Mouse (Mus musculus) heart, adult 11 months (tissue): ENCODE measurements at regions not wholly inside any gene's neighbourhood (a gene's known extent, or its start where the extent isn't known, plus 50 kb on each side); places are given as distances from the start of the nearest gene placed in this dataset.
A peak's percentile ranks its signal among the peaks of the same experiment; 100 is the strongest.

Experiments used
- DNase-seq: peaks from one replicate; pipeline ENCODE4 v3.0.0; 2022

DNA sequence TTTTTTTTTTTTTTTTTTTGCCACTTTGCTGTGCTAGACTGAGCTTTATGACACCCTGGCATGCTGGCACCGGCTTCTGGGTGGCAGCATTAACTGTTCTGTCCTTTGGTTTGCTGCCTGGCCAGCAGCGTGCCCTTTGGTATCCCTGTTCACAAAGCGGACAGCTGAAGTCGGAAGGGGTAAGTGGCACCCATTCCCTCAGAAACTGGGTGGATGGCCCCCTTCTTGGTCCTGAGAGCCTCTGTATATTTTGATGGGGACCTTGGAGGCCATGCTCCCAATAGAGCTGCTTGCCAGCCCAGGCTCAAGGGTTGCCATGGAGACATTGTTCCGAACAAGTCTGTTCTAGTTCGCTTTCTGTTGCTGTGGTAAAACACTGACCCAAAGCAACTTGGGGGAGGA lies 143.9 kb upstream of the Tle3 start:
- no peak for DNase-seq

DNA sequence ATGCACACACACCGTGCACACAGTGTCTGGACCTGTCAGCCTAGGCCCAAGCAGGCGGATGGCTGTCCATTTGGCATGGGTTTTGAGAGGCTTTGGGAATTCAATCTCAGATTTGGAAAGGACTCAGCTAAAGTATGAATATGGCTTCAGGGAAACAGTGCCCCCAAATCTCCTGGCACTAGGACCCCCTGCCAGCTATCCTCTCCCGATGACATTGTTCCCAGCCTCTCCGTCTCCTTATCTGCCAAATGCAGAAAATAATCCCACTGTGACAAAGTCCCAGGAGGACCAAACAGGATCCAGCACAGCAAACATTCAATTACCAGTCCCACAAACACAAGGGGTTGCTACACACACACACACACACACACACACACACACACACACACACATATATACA lies 141.9 kb upstream of the Tle3 start:
- DNase-seq: no peak

DNA sequence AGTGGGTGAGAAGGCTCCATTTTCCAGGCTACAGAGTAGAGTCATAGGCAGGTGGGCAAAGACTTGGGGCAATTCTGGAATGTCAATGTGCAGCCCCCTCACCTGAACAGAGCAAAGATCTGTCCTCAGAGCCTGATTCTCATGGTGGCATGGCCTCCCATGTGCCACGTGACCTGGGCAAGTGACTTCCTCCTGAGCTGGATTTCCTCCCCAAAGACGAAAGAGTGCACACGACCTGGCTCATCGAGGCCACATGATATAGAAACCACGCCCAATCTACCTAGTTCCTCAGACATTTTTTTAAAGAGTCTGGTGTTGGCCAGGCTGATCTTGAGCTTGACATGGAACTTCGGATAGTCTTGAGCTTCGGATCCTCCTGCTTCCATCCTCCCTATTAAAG lies 139.5 kb upstream of the Tle3 start:
- DNase-seq: no peak

DNA sequence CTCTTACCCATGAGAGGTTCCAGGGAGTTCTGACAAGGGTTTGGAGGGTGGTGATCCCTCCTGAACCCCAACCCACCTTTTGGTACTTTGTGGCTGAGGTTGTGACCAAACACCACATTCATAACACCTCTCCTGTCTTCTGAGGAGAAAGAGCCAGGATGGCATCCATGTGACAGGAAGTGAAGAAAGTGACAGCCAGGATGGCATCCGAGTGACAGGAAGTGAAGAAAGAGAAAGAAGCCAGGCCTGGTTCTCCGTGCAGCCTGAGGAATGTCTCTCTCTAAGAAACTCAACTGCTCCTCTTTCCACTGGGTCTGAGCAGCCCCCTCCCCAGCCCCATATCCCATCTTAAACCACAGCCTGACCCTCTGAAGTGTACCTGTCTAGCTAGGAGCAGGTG lies 138.9 kb upstream of the Tle3 start:
- DNase-seq: no peak

DNA sequence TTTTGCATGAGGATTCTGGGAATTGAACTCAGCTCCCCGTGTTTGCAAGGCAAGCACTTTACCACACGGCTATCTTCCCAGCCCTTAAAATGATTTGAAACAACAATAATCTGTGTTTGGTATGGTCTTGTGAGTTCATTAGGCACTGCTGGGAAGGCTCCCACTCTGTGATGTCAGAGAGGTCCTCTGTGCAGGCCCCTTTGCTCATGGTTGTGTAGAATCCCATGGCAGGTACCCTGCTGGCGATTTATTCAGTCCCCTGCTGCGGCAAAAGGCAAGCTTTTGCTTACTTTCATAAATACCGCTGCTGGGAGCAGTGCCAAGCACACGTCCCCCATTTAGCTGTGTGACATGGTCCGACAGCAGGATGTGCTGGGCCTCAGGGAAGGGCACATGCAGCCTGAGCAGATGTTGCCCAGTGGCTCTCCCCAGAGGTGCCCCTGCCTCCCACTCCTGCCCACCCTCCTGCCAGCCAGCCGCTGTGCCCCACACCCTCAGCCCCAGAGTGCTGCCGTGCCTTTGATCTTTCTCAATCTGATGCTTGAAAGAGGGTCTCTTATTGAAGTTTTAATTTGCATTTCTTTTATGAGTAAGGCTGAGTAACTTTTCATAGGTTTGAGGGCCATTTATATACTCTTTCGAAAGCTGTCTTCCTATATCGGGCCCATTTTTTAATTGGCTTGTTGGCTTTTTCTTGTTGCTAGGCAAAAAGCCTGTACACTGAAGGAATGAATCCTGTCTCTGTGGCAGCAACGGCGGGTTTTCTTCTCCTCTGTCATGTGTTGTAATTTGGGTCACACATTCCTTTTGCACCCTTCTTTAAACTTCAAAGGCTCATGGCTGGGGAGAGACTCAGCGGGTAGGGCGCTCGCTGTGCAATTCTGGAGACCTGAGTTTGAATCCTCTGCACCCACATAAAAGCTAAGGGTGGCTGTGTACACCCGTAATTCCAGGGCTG lies 136.2 kb upstream of the Tle3 start:
- no peak for DNase-seq

DNA sequence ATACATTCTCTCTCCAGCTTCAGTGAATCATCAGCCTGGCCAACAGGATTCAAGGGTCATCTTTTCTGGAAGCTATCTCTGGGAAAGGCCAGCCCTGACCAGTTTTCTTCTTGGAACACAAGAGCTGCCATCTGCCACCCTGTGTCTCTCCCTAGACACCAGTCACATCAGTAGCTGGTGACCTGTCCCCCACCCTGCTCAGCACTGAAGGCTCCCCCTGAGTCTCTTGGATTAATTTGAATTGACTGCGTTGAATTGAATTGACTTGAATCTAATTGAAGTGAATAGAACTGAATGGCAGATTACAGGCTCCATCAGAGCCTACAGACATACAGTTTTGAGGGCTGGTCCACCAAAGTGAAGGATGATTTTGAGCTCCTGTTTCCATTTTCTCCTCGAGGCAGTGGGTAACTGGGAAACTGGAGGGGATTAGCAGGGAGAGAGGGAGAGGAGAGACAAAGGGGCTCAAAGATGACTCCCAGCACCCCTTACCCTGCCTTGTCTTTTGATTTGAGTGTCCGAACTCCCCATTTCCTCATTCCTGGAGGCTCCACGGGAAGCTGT lies 133.4 kb upstream of the Tle3 start:
- DNase-seq: no peak

DNA sequence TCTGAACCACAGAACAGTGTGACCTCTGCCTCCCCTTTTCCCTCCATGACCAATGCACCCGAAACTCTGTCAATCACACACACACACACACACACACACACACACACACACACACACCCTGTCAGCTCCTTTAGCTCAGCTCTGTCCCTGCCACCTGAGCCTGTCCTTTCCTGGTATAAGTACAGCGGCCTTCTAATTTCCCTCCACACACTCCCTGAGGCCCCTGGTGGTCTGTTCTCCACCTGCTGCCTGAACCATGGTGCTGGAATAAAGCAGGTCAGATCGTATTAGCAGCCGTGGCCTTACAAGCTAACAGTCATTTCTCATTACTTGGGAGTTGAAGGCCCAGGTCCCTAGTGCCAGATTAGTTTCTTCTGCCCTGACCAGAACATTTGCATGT lies 132.8 kb upstream of the Tle3 start:
- DNase-seq: no peak

DNA sequence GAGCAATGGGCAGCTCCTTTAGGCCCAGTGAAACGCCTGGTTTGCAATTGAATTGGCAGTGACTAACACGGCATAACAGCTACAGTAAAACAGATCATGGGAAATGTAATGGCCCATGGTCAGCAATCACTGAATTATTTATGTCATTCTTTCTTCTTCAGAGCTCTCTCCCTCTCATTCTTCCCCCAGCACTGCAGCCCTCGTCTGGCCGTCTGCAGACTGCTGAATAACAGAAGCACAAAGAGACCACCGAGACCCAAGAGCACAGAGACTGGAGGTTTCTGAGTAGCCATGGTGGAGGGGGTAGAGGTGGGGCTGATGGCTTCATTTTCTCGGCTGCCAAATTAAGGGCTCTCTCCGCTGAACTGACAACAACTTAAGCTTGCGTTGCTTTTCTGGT lies 130.7 kb upstream of the Tle3 start:
- no peak for DNase-seq

DNA sequence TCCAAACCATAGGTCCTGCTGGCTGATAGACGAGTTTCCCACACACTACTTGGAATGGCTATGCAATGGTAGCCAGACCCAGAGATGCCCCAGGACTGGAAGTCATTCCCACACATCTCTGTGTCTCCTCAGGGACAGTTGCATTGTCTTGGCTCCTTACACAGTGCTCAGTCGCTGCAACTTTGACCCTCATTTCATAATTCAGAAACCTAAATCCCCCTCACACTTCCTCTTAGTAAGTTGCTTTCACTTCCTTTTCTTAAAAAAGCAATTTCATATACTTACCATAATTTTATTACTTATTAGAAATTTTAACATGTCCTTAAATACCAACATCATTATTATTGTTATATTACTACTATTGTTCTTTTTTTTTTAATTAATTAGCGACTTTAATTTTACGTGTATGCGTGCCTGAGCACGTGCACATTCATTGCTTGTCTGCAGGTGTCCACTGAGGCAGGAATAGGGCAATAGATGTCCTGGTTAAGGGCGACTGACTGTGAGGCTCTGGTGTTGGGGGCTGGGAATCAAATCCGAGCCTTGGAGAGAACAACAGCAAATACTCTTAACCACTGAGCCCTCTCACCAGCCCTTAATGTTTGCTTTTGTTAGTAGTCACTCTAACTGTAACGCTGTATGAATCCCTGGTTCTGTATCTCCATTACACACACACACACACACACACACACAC lies 129.9 kb upstream of the Tle3 start:
- no peak for DNase-seq

DNA sequence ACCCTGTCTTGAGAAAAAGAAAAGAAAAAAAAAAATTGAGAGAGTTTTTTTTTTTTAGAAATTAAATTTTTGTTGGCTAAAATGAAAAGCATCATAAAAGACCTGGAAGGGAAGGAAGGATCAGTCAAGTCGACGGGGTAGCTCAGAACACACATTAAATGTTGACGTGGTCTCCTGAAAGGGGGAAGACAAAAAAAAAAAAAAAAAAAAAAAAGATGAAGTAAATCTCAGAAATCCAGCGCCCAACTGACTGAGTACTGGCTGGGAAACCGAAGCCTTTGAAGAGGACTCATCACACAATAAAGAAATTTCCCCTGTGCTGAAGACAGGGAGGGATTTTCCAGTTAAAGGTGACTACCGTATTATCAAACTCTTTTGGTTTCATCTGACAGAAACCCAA lies 128.9 kb upstream of the Tle3 start:
- DNase-seq: no peak

DNA sequence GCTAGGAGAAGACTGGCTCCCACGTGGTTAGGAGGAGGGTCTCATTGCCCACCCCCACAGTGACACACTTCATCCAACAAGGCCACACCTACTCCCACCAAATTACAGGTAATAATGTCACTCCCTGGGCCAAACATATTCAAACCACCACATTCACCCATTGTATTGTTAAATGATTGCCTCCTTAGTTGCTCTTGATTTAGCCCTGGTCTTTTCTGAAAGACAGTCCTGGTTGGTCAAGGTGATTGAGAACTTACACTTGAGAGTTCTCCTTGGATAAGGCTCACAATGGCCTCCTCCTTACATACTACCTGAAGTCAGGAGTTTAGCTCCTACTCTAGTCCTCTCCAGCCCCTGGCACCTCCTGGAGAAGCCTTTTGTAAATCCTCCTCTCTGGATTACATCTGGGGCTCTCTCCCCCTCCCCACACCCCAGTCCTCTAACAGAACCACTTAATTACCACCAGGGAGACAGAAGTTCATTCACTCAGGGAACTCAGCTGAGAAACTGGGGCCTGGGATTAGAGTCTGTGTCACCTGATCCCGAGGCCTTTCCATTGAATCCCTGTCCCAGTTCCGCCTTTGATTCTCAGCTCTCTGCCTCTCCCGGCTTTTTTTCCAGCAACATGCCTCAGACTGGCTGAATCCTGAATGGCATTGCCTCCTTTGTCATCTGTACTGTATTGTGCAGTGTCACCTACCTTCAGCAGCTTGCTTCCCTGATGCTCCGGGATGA lies 122.3 kb upstream of the Tle3 start:
- DNase-seq: no peak

DNA sequence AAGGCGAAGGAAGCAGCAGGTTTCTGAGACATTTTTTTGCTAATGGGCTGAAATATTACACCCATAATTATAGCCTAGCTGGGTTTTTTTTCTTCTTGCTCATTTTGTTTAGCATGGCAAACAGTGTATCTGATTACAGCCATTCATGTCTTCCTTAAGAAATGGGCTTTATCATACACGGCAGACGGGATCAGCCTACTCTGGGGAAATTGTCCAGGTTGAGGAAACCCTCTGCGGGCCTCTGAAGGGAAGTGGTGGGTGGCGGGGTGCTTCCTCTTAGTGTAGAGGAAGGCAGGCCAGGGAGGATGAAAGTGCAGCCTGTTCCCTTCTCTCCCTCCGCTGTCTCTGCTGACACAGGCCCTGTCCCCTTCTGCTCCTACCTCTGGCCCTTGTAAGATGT lies 120.6 kb upstream of the Tle3 start:
- DNase-seq: peak; percentile 97

DNA sequence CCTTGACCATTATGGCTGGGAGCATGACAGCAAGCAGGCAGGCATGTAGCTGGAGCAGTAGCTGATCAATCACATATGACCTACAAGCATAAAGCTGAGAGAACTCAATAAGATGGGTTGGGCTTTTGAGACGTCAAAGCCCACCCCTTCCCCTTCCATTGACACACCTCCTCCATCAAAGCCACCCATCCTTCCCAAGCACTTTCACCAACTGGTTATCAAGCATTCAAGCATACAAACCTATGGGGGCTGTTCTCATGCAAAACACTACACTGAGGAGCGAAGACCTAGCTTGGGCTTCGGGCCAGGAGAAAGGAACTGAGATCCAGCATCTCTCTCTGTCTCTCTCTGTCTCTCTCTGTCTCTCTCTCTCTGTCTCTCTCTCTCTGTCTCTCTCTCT lies 118.4 kb upstream of the Tle3 start:
- DNase-seq: no peak

DNA sequence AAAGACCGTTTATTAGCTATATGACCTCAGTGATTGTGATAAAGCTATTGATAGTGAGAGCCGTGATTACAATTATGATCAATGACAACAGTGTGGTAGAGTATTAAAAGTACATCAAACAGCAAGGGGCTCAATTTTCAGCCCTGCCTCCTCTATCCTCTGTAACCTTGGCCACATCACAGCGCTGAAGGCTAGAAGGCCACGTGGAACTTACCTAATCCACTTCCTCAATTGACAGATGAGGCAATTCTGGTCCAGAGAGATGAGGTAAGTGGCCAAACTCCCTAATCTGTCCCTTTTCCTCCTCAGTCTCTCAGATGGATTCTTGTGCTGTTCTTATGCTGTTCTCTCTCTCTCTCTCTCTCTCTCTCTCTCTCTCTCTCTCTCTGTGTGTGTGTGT lies 114.7 kb upstream of the Tle3 start:
- no peak for DNase-seq

DNA sequence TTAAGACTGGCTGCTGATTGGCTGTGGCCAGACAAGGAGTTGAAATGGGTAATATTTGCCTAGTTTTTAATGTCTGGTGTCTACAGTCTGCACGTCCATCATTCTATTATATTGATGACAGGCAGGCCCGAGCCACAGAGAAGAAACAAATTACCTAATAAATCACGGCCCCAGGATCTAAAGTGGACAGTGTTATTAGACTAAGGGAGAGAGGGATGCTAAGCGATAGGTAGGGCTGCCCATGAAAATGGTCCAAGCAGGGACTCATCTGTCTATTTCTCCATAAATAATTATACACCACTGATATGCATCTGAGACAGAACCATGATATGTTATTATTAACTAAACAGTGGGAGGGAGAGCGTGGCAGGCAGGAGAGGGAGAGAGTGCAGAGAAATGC lies 114.1 kb upstream of the Tle3 start:
- DNase-seq: no peak

DNA sequence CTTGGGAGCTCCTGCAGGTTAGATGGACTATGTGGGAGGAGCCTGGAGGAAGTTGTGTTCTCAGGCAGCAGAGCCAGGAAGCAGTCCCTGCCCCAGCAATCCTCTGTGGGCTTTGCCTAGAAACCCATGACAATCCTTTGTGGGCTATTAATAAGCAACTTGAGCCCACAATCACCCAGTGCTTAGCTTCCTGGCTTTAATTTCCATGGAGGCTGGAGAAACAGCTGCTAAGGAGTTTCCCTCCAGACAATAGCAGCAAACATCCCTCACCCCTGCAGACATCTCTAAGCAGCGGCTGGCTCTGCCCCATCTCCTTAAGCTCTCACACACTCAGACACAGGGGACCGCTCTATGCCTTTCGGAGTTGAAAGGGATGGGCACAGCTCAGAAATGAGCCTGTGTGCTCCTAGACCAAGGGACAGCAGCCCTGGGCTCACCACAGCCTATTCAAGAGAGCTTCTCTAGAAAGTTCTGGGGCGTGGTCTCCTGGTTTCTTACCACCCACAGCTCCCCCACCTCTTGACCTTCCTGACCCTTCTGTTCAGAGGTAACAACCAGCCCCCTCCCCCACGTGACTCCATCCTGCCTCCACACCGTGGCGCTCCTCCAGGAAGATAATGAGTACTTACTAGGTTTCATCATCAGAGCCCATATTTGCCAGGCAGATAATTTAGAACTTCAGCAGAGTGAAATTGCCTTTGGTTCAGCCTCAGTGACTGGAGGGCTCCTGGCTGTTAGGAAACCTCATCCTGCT lies 112.6 kb upstream of the Tle3 start:
- peak; percentile 97 for DNase-seq

DNA sequence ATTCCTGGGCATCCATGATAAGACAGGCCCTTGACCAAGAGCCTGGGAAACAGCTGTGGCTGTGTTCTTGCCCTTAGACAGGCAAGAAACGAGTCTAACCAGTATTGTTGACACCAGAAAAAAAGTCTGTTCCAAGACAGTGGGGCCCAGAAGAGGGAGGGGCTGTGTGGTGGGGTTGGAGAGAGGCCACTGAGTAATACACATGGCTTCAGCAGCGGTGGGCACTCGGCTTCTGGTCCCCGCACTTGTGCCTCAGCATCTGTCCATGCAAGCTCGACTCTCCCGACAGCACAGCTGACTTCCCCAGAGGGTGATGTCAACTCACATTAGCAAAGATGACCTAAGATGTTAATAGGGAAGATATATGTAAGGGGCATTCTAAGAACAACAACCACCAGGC lies 110.9 kb upstream of the Tle3 start:
- DNase-seq: no peak

DNA sequence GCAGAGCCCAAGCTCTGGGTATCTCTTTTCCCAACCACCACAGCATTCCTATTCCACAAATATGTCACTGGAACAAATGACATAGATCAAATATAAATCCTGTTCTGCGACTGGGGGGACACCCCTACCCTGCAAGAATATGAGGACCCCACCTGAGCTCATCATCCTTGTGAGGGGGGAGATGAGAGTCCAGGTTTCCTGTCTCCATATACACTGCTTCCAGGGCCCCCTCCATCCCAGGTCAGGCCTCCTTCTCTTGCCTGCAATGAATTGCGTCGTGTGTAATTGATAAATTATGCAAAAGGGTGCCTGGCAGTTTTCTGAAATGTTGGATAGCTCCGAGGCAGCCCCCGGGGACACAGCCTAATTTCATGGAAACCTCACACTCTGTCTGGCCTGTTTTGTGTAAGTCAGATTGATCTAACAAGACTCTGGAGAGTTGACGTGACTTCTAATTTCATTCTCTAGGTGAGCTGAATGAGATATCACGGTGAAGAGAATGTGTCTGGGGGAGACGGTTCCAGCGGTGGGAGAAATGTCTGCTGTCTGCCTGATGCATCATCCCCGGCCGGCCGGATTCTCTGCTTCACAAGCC lies 110.3 kb upstream of the Tle3 start:
- no peak for DNase-seq

DNA sequence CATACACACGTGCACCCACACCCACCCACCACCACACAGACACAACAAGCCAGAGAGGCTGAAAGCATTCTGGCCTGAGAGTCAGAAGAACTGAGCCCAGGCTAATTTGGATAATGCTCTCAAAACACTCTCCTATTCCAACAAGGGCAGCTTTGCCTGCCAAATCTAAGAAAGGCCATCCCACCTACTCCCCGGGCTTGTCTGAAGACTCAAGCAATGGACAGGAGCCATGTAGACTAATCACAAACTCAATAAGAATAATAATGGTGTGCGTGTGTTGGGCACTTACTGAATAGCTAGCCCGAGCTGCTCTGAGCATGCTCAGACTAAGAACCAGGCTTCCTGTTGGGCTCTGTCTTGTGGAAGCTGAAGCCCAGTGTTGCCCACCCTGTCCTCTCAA lies 108.8 kb upstream of the Tle3 start:
- DNase-seq: no peak

DNA sequence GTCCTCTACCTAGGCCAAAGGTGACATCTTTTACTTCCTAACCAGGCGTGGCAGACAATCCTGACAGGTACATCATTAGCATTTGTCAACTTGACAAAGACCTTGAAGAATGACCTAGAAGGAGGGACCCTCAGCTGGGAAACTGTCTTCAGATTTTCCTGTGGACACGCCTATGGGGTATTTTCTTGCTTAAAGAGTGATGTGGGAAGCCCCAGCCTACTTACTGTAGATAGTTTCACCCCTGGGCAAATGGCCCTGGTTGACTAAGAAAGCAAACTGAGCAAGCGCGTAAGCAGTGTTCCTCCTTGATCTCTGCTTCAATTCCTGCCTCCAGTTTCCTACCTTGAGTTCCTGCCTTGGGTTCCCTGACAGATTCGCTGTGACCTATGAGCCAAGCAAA lies 106.7 kb upstream of the Tle3 start:
- no peak for DNase-seq

DNA sequence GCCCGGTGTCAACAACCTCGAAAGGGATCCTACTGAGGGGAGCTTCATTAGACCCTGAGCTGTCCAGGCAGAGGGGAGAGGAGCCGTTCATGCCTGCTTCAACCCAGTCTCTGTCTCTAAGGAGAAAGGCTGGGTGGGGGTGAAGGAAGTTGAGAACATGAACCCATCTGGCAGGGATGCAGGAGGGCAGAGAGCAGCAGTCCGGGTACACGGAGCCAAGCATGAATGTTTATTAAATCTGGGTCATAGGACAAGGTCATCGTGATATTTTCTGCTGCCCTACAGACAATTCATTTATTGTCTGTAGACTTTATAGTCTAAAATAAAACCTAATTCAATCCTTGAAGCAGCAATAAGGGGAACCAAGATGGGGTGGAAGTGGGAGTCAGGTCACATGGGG lies 105.2 kb upstream of the Tle3 start:
- no peak for DNase-seq

DNA sequence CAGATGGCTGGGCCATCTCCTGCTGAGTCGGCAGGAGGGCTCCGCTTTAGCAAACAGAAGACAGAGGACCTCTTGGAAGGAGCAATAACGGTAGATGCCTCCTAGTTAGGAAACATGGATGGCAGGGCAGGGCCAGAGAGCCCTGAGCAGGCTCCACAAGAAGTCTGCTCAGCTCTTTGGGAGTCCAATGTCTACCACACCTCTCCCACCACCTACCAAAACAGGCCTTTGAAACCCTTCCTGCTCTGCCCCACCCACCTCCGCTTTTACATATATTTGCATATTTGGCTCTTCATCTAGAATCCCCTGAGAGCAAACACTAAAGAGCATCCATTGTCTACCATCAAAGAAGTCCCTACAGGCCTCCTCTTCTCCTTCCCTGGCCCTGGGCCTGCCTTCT lies 104.6 kb upstream of the Tle3 start:
- DNase-seq: no peak
